Mouse (Mus musculus): Measurements from ENCODE around the gene Fer. TPM values are rescaled to one million over a fixed set of nuclear protein-coding genes. Genes with fewer than 3 reads are reported as not detected.

Gene Fer
- polyA plus RNA-seq, 1 experiment from 2014 or later: 30.8 TPM

DNA sequence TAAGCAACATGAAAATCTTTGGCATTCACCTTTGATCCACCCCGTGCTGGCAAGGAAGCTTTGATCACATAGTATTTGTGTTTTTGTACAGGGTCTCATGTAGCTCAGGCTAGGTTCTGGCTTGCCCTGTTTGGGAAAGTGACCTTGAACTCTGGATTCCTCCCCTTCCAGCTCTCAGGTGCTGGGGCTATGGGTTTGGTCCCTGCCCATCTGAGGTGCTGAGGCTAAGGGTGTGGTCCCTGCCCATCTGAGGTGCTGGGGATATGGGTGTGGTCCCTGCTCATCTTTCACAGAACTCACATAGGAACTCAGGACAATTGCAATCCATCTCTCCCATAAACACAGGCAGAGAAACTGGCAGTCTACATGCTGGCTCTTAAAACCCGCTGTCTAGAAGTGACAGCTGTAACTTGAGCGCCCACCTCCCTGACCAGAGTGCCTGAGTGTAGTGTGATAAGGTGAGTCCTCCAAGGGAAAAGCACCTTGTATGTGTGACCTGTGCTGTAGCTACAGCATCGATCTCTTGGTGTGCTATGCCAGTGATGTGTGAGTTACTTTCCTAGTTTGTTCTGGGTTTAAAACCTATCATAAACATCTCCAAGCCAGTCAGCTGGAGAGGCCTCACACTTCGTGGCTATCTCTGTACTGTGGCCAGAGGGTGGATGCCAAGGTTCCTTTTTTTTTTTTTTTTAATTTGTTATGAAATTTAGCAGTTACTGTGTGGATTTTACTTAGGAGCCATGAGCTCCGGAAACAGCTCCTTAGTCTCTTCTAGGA, 236.7 kb downstream of the Fer start:
- no peaks in the 10 kb centered on the region for H3K9me3 ChIP-seq
- no peaks in the 10 kb centered on the region for H3K36me3 ChIP-seq
- H3K4me2 ChIP-seq (replicated peaks): no peak overlapping the region
- no peaks in the 10 kb centered on the region for H3K27me3 ChIP-seq
- ATAC-seq (ENCODE audit: low FRiP score, low read depth): no peak; the same call in 1 of the 2 replicates
- no peak overlapping the region for H3K9ac ChIP-seq
- H3K4me3 ChIP-seq: no peak overlapping the region
- WGBS: 72% methylated on average over 6 of the region's 6 CpGs
- peaks cover 14% of the 10 kb centered on the region for H3K4me1 ChIP-seq
- H3K27ac ChIP-seq: no peak overlapping the region

DNA sequence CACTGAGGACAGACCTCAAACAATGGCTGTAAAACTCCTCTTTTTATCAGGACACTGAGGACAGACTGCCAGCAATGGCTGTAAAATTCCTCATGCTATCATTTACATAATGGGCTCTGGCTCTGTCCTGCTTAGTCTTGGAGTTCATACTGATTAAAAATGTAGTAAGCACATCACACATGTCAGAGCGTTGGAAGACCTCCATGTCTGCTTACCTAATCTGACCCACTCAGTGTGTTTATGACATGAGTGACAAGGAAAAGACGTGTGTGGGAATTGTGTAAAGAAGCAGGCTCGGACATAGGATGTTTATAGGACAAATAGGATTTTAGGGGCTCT, 237.3 kb downstream of the Fer start:
- Histone ChIP-seq H3K9me3 (no peaks in the 10 kb centered on the region), H3K4me3 (no peak overlapping the region), H3K27me3 (no peaks in the 10 kb centered on the region), H3K4me2 (replicated peaks) (no peak overlapping the region), H3K9ac (no peak overlapping the region), H3K27ac (no peak overlapping the region), H3K4me1 (peaks cover 14% of the 10 kb centered on the region), H3K36me3 (no peaks in the 10 kb centered on the region)
- 54% methylated on average over 3 of the region's 3 CpGs for WGBS
- no peak for ATAC-seq (ENCODE audit: low FRiP score, low read depth)

DNA sequence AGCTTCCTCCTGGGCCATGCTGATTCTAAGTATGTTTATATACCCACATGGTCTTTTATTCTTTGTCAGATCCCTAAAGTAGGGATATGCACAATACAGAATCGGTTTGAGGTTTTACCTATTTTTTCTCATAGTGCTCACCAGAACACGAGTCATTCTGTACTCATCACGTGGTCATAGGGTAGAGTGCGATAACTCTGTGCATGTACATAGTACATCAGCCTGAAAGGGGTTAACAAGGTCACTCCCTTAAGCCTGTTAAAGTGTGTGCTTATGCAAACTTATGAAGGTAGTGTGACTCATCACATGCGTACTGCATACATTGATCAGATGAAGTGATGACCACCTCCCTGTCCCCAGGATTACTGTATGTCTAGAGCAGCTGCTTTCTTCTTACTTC, 245.9 kb downstream of the Fer start:
- Histone ChIP-seq H3K4me3 (no peak overlapping the region), H3K4me1 (peaks cover 9% of the 10 kb centered on the region; the same call in 1 of the 2 replicates), H3K9ac (no peak overlapping the region), H3K36me3 (no peaks in the 10 kb centered on the region), H3K27me3 (no peaks in the 10 kb centered on the region), H3K4me2 (replicated peaks) (no peak overlapping the region), H3K9me3 (no peaks in the 10 kb centered on the region), H3K27ac (no peak overlapping the region)
- 93% methylated on average over 5 of the region's 5 CpGs for WGBS
- ATAC-seq (ENCODE audit: low FRiP score, low read depth): no peak

DNA sequence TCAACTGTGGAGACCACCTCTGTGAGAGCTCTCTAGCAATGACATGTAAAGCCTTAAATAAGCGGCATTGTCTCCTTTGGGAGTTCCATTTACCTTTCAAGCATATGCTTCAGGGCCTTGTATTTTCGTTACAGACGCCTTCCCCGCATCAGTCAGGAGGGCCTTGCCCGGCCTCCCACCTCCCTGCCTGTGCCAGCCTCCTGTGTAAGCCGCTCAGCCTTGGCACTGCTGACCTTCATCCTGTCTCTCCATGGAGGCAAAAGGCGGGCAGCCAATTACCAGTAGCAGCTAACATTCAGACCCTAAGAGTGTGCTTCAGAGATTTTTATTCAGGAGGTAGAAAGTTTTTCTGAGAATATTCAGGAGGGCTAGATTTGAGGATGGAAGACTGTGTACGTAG, 247.0 kb downstream of the Fer start:
- no peak overlapping the region for H3K4me3 ChIP-seq
- no peaks in the 10 kb centered on the region for H3K9me3 ChIP-seq
- H3K27me3 ChIP-seq: no peaks in the 10 kb centered on the region
- no peak overlapping the region for H3K4me2 ChIP-seq (replicated peaks)
- no peaks in the 10 kb centered on the region for H3K36me3 ChIP-seq
- H3K4me1 ChIP-seq: peaks cover 10% of the 10 kb centered on the region; the same call in 1 of the 2 replicates
- WGBS: 85% methylated on average over 8 of the region's 8 CpGs
- no peak for ATAC-seq (ENCODE audit: low FRiP score, low read depth)
- H3K27ac ChIP-seq: no peak overlapping the region
- H3K9ac ChIP-seq: no peak overlapping the region

GRCm38 (mm10) chr17:64113625-64114024, 250.8 kb downstream of the Fer start:
- peaks cover 10% of the 10 kb centered on the region; the same call in 1 of the 2 replicates for H3K4me1 ChIP-seq
- H3K4me2 ChIP-seq (replicated peaks): no peak overlapping the region
- H3K9ac ChIP-seq: no peak overlapping the region
- H3K27ac ChIP-seq: no peak overlapping the region
- no peak for ATAC-seq (ENCODE audit: low FRiP score, low read depth)
- no peaks in the 10 kb centered on the region for H3K36me3 ChIP-seq
- no peaks in the 10 kb centered on the region for H3K27me3 ChIP-seq
- no peak overlapping the region for H3K4me3 ChIP-seq
- WGBS: 86% methylated on average over 5 of the region's 5 CpGs
- no peaks in the 10 kb centered on the region for H3K9me3 ChIP-seq

- Histone ChIP-seq H3K4me1 (peaks cover 16% of the 10 kb centered on the region), H3K4me3 (no peak overlapping the region), H3K27me3 (no peaks in the 10 kb centered on the region), H3K9ac (no peak overlapping the region), H3K9me3 (no peaks in the 10 kb centered on the region), H3K36me3 (no peaks in the 10 kb centered on the region), H3K4me2 (replicated peaks) (no peak overlapping the region), H3K27ac (no peak overlapping the region)
- ATAC-seq (ENCODE audit: low FRiP score, low read depth): no peak
- WGBS: 90% methylated on average over 6 of the region's 6 CpGs
Observed at GRCm38 (mm10) chr17:64116762-64117161, 253.9 kb downstream of the Fer start.

GRCm38 (mm10) chr17:64119697-64120288, 256.9 kb downstream of the Fer start:
- no peaks in the 10 kb centered on the region for H3K9me3 ChIP-seq
- H3K4me1 ChIP-seq: peaks cover 7% of the 10 kb centered on the region; the same call in 1 of the 2 replicates
- no peak overlapping the region for H3K9ac ChIP-seq
- H3K27ac ChIP-seq: no peak overlapping the region
- WGBS: 51% methylated on average over 5 of the region's 5 CpGs
- no peaks in the 10 kb centered on the region for H3K27me3 ChIP-seq
- no peak for ATAC-seq (ENCODE audit: low FRiP score, low read depth)
- no peak overlapping the region for H3K4me3 ChIP-seq
- H3K4me2 ChIP-seq (replicated peaks): no peak overlapping the region
- H3K36me3 ChIP-seq: no peaks in the 10 kb centered on the region

DNA sequence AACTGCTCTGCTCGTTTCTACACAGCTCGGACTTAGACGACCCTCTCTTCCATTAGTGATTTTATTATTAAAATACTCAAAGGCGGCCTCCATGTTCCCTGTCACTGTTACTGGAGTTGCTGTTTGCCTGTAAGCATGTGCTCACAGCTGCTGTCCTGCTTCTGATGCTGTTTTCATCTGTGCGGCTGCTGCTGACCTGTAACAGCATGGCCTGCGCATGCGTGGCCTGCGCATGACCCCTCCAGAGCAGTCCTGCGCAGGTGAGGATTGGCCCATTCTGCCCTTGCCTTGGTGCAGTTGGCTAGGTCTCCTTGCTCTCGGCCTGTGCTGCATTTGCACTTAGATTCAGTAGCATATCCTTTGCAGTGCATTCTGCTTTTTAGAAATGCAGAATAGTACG, 259.7 kb downstream of the Fer start:
- Histone ChIP-seq H3K4me2 (replicated peaks) (no peak overlapping the region), H3K4me3 (no peak overlapping the region), H3K4me1 (peaks cover 7% of the 10 kb centered on the region; the same call in 1 of the 2 replicates), H3K9ac (no peak overlapping the region), H3K27me3 (no peaks in the 10 kb centered on the region), H3K9me3 (no peaks in the 10 kb centered on the region), H3K27ac (no peak overlapping the region), H3K36me3 (no peaks in the 10 kb centered on the region)
- no peak for ATAC-seq (ENCODE audit: low FRiP score, low read depth)
- 80% methylated on average over 11 of the region's 11 CpGs for WGBS

DNA sequence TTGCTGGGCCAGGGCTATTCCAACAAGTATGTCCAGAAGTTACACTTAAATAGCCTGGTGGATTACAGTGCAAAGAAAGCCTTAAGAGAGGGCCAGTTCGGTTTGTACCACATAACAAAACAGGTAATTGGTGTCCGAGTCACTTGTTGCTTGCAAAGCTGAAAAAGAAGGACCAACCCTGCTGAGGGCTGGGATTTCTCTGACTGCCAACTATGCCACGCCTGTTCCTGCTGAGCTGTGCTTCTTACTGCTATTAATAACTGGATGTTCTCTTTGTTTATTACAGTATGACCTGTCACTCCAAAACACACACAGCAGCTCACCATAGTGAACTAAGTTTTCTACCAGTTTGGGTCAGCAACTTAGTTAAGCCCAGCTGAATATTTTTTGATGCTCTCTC, 260.9 kb downstream of the Fer start:
- WGBS: 78% methylated on average over 3 of the region's 3 CpGs
- Histone ChIP-seq H3K4me2 (replicated peaks) (no peak overlapping the region), H3K36me3 (no peaks in the 10 kb centered on the region), H3K27ac (no peak overlapping the region), H3K4me1 (peaks cover 7% of the 10 kb centered on the region; the same call in 1 of the 2 replicates), H3K27me3 (no peaks in the 10 kb centered on the region), H3K9me3 (no peaks in the 10 kb centered on the region), H3K4me3 (no peak overlapping the region), H3K9ac (no peak overlapping the region)
- no peak for ATAC-seq (ENCODE audit: low FRiP score, low read depth)

GRCm38 (mm10) chr17:64126904-64127303, 264.0 kb downstream of the Fer start:
- ATAC-seq (ENCODE audit: low FRiP score, low read depth): no peak
- whole genome bisulfite sequencing: 97% methylated on average over 5 of the region's 5 CpGs
- no peaks in the 10 kb centered on the region for H3K27me3 ChIP-seq
- no peak overlapping the region for H3K4me3 ChIP-seq
- H3K27ac ChIP-seq: no peak overlapping the region
- H3K9me3 ChIP-seq: no peaks in the 10 kb centered on the region
- no peaks in the 10 kb centered on the region for H3K36me3 ChIP-seq
- H3K4me1 ChIP-seq: peaks cover 13% of the 10 kb centered on the region
- no peak overlapping the region for H3K4me2 ChIP-seq (replicated peaks)
- no peak overlapping the region for H3K9ac ChIP-seq

GRCm38 (mm10) chr17:64129750-64130149, 266.9 kb downstream of the Fer start:
- H3K36me3 ChIP-seq: no peaks in the 10 kb centered on the region
- H3K4me3 ChIP-seq: no peak overlapping the region
- H3K27ac ChIP-seq: no peak overlapping the region
- 16% methylated on average over 2 of the region's 2 CpGs for WGBS
- H3K9ac ChIP-seq: no peak overlapping the region
- peaks cover 18% of the 10 kb centered on the region for H3K4me1 ChIP-seq
- no peaks in the 10 kb centered on the region for H3K27me3 ChIP-seq
- no peak for ATAC-seq (ENCODE audit: low FRiP score, low read depth)
- no peaks in the 10 kb centered on the region for H3K9me3 ChIP-seq
- H3K4me2 ChIP-seq (replicated peaks): no peak overlapping the region

DNA sequence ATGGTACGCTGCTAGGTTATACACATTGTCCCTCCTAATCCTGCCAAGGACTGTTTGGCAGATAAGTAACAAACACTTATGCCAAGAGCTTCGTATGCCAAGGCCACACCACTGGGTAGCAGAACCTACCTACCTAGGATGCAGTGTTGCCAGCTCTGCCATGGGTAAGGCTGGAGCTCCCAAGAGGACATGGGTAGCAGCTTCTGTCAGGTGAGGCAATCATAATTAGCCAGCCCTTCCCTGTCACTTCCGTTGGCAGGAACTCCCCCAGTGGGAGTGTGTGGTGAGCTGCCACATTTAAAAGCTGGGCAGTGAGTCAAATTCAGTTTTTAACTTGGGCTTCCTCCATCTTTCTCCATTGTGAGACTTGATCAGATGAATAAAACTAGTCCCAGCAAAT, 267.5 kb downstream of the Fer start:
- H3K4me1 ChIP-seq: peaks cover 18% of the 10 kb centered on the region
- ATAC-seq (ENCODE audit: low FRiP score, low read depth): no peak
- no peak overlapping the region for H3K4me3 ChIP-seq
- no peaks in the 10 kb centered on the region for H3K27me3 ChIP-seq
- WGBS: 59% methylated on average over 3 of the region's 3 CpGs
- H3K27ac ChIP-seq: no peak overlapping the region
- H3K36me3 ChIP-seq: no peaks in the 10 kb centered on the region
- H3K9ac ChIP-seq: no peak overlapping the region
- no peak overlapping the region for H3K4me2 ChIP-seq (replicated peaks)
- H3K9me3 ChIP-seq: no peaks in the 10 kb centered on the region

GRCm38 (mm10) chr17:64132183-64132582, 269.3 kb downstream of the Fer start:
- no peak overlapping the region for H3K9ac ChIP-seq
- H3K27ac ChIP-seq: no peak overlapping the region
- no peaks in the 10 kb centered on the region for H3K27me3 ChIP-seq
- H3K9me3 ChIP-seq: no peaks in the 10 kb centered on the region
- no peaks in the 10 kb centered on the region for H3K36me3 ChIP-seq
- no peak overlapping the region for H3K4me3 ChIP-seq
- ATAC-seq (ENCODE audit: low FRiP score, low read depth): no peak
- 67% methylated on average over 6 of the region's 6 CpGs for WGBS
- peaks cover 18% of the 10 kb centered on the region for H3K4me1 ChIP-seq
- H3K4me2 ChIP-seq (replicated peaks): no peak overlapping the region

All from limb, embryonic 13.5 days (tissue).